Mouse (Mus musculus): ENCODE data around the gene Mybphl.

- TF ChIP-seq CTCF (IDR thresholded peaks at IDR 0.05) (no peak), EP300 (IDR thresholded peaks at IDR 0.05) (no peak)
Measured at GRCm38 (mm10) chr3:108383485-108384354, 19.0 kb downstream of the Mybphl start, which contains the start of gene Psrc1.

All from lung, postnatal 0 days (tissue).